Mouse (Mus musculus) kidney, postnatal 10 days (tissue): ENCODE results near the gene Nek7.

Experiments used
- DNase-seq: peaks from one replicate; pipeline ENCODE4 v3.0.0; 2021; ENCODE audit warnings: mixed read lengths

Nek7 gene

GRCm38 (mm10) chr1:138568434-138569232 is 51.3 kb downstream of the Nek7 start:
- DNase-seq = no peak

DNA sequence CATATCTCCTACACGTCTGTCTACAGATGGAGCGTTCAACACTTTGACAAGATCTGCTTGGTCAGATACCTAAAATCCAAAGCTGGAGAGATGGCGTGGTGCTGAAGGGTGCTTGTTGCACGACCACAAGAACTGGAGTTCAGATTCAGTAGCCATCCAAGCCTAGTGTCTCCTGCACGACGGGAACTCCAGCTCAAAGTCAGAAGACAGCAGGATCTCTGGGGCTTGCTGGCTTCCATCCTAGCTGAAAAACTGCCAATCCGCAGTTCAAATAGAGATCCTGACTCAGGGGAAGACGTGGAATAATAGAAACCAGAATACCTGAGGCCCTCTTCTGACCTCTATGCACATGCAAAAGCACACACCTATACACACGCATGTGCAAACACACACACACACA is 52.0 kb downstream of the Nek7 start:
- no peak for DNase-seq

DNA sequence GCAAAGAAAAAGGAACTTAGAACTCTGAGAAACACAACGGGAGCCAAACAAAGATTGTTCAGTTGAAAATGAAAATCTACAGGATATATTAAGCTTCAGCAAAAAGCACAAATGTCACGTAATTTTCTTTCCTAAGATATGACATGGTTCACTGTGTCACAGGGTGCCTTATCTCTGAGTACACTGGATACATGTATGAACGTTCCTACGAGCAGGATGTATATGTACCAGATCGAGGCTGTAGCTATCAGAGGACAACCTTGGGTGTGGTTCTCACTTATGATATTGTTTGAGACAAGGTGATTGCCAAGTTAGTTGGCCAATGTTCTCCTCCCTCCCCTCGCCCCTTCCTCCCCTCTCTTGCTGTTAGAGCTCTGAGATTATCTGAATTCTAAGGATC is 55.3 kb downstream of the Nek7 start:
- DNase-seq = no peak

- no peak for DNase-seq
These were observed 59.2 kb downstream of the Nek7 start for GRCm38 (mm10) chr1:138560733-138561132.

DNA sequence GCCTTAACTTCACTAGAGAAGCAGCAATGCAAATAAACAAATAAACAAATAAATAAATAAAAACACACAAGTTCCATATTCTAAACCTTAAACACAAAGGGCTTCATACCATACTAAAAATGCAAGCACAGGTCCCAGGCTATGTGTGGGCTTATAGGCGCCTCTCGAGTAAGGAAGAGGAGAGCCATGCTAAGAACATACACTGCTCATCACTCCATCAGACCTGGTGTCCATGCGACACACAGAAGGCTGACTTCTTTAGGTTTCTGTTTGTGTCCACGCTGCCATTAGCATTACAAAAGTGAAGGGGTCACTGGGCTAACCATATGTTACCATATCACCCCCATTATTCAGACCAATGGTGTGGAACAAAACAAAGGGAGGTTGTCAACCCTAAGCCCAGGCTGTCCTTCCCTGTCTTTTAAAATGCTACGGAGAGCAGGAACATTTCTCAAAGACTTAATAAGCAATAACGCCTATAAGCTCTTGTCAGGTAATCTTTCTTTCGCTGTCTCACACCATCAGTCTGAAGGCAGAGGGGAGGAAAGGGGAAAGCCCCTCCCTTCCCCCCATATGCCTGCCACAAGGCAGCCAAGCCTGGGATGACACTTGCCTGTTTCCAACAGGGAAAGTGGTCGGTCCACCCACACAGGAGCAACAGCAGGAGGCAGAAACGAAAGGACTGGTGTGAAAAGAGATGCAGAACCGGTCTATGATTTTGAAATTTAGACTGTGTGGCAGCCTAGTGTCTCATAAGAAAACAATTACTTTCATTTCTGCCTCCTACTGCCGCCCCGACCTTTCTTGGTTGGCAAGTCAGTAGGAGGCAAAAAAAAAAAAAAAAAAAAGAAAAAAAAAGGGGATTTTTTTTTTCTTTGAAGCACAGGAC is 60.5 kb downstream of the Nek7 start:
- no peak for DNase-seq

DNA sequence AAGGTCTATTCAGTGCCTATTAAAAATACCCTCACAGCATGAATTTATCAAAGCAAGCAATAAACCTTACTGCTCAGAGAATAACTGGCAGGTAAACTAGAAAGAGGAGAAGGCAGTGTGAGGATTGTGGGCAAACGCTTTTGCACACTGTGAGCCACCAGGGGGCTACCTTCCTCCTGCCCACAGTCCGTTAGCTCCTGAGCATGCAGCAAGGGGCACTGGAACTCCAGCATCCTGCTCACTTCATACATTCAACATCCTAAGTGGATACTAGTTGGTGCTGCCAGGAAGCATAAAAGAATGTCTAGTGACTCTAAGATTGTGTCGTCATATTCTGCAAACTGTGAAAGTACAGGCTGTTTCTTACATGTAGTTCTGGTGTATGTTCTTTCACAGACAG is 61.6 kb downstream of the Nek7 start:
- peak; percentile 34 for DNase-seq

DNA sequence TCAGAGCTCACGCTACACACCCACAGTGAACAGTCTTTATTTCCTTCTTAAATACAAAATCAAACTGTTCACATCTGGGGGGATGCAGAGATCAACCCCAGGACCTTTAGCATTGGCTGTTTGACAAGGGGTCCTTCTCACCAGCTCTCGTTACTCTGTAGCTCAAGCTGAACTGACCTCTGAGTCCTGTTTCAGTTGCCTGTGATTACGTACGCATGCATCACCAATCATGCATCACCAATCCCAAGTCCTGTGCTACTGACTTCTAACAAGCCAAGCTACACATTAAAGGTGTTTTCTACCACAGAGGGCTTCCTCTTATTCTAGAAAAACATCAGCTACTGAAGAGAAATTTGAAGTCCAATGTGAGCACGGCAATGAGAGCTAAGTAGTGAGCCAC is 65.0 kb downstream of the Nek7 start:
- DNase-seq = no peak

- peak; percentile 53 for DNase-seq
These were observed 69.8 kb downstream of the Nek7 start for GRCm38 (mm10) chr1:138550184-138550583.

GRCm38 (mm10) chr1:138542170-138542515 is 77.8 kb downstream of the Nek7 start:
- no peak for DNase-seq

DNA sequence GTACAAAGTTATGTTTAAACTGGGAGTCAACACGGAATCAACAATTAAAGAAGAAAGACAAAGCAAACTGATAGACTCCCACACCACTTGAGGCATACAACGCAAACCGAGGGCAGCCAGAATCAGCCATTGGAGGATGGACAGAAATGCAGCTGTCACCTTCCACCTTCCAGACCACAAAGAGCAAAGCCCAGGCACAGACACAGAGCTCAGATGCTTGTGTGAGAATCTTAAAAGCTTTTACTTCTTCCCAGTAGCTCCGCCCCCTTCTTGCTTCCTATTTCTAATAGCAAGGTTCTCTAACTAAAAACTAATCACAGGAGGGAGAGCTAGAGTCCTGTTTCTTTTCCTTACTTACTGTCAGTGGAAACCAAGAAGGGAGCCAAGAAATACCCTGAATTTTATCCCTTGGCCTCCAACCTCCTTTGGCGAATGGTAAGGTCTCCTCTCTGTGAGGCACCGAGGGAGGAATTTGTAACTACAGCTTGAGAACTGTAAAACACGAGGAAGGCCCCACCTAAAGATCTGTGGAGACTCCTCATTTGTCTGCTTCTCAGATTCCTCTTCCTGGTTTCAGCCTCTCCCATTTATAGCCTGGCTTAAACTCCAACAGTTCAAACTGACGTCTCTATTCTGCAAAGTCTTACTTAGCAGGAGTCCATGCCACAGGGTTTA is 78.3 kb downstream of the Nek7 start:
- DNase-seq = no peak

GRCm38 (mm10) chr1:138539713-138540112 is 80.2 kb downstream of the Nek7 start:
- no peak for DNase-seq

GRCm38 (mm10) chr1:138538217-138538616 is 81.7 kb downstream of the Nek7 start:
- no peak for DNase-seq

- no peak for DNase-seq
These were observed 84.0 kb downstream of the Nek7 start for GRCm38 (mm10) chr1:138535758-138536574.

DNA sequence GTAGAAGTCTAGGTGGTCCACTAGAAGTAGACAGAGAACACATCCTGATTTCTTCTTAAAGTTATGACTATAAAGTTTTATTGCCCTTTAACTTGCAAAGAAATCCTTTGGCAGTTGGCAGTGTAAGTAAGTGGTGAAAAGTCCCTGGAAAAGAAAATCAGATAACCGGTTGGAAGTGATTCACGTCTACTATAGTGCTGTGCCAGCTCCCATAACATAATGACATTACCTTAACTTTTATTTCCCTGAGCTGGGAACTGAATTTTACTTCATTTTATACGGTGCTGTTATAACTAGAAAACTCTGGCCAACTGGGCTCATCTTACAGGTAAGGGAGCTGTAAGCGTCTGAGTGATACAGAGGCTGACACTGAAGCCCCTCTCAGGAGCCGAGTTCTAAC is 89.3 kb downstream of the Nek7 start:
- no peak for DNase-seq

GRCm38 (mm10) chr1:138523962-138524361 is 96.0 kb downstream of the Nek7 start:
- DNase-seq = no peak

DNA sequence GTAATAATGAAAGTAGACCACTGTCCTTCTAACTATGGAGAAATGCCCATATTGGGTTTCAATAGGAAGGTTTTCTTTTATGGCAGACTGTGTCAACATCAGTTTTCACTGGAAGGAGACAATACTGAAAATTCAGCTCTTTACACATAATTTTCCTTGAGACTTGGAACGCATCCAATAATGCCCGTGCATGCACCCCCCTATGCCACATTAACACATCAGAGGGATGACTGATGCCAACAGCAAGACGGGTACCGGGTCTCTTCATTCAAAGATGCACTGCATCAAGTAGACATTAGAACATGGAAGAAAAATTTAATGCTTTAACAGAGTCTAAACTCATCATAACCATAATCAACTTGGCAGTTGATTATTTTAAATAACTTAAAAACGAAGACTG is 101.7 kb downstream of the Nek7 start:
- DNase-seq = no peak

- DNase-seq = peak; percentile 41
These were observed 102.4 kb downstream of the Nek7 start for GRCm38 (mm10) chr1:138517360-138518099.

DNA sequence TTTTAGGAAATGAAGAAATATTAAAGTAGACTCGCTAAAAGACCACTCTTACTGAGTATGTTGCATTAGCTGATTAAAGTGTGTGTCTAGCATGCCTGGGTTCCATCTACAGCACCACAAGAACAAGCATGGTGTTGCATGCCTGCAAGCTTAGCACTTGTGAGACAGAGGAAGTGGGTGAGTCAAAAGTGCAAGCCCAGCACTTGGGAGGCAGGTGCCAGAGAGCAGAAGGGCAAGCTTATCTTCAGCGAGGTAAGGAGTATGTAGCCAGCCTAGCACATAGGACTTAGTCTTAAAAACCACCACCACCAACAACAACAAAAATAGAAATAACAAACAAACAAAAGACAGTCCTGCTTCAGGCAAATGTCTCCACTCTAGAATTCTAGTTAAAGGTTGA is 103.0 kb downstream of the Nek7 start:
- DNase-seq = no peak

- no peak for DNase-seq
These were observed 104.6 kb downstream of the Nek7 start for GRCm38 (mm10) chr1:138515362-138515761.

- DNase-seq = no peak
These were observed 106.0 kb downstream of the Nek7 start for GRCm38 (mm10) chr1:138513982-138514381.

DNA sequence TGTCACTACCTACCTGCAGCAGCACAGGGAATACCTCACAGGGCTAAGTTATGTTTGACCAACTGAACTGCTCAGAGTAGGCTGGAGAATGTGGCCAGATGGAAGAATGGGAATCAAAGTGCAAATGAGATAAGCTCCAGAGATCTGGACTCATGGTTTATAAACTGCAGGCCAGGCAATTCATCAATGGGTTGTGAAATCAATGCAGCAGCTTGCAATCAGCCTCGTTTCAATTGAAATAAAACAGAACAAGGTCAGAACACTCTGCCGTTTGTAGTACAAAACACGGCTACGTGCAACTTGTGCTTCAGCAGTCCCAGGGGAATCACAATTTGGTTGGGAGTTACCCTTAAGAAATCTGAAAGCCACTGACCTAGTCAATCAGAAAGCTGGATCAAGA is 109.4 kb downstream of the Nek7 start:
- no peak for DNase-seq
